Mouse (Mus musculus): ENCODE data around the gene Zfp651. TPM values are rescaled to one million over a fixed set of nuclear protein-coding genes. Genes with fewer than 3 reads are reported as not detected.

Zfp651 gene
- polyA plus RNA-seq, 1 experiment from 2014 or later = 7.8 TPM

- WGBS (ENCODE audit: insufficient replicate concordance) = 78% methylated on average over 10 of the region's 10 CpGs
These were observed 16.8 kb downstream of the Zfp651 start for GRCm38 (mm10) chr9:121775951-121776350.

DNA sequence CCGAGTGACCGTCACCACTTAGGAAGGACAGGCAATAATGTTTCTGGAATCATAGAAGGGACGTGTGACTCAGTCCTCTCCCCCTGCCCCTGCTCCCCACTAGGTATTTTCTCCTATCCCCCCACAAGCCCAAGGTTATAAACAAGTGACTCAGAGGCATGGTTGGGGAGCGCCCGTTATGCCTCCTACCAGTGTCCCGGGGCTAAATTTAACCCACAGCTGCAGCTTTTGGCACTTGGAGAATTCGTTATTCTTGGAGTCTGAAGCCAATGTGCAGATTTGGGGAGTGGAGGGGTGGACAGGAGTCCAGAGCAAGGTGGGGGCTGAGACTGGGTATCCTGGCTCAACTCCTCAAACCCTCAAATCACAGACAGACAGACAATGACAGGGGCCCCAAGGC lies 17.4 kb downstream of the Zfp651 start:
- no peak overlapping the region for H3K27ac ChIP-seq (ENCODE audit: low read depth, low read length)
- no peak overlapping the region for H3K9ac ChIP-seq (ENCODE audit: low read depth, low read length)
- peaks cover 12% of the 10 kb centered on the region for H3K4me1 ChIP-seq (ENCODE audit: control insufficient read depth, insufficient read depth, low read length)
- no peak overlapping the region for H3K4me3 ChIP-seq (ENCODE audit: low read depth, low read length)
- H3K27me3 ChIP-seq (ENCODE audit: control insufficient read depth, insufficient read depth, low read length) = peaks cover 49% of the 10 kb centered on the region
- 64% methylated on average over 7 of the region's 7 CpGs for WGBS (ENCODE audit: insufficient replicate concordance)
- no peaks in the 10 kb centered on the region for H3K36me3 ChIP-seq (ENCODE audit: control insufficient read depth, insufficient read depth, low read length)
- H3K4me2 ChIP-seq = no peak overlapping the region
- no peak for ATAC-seq (replicated peaks; ENCODE audit: insufficient number of reproducible peaks, low FRiP score, low TSS enrichment)
- no peaks in the 10 kb centered on the region for H3K9me3 ChIP-seq (replicated peaks; ENCODE audit: control insufficient read depth, low read length)

More at GRCm38 (mm10) chr9:121775951-121776350, 16.8 kb downstream of the Zfp651 start:
- Histone ChIP-seq H3K36me3 (ENCODE audit: control insufficient read depth, insufficient read depth, low read length) (no peaks in the 10 kb centered on the region), H3K4me2 (no peak overlapping the region), H3K4me1 (ENCODE audit: control insufficient read depth, insufficient read depth, low read length) (peaks cover 12% of the 10 kb centered on the region), H3K9me3 (replicated peaks; ENCODE audit: control insufficient read depth, low read length) (no peaks in the 10 kb centered on the region), H3K4me3 (ENCODE audit: low read depth, low read length) (no peak overlapping the region), H3K27me3 (ENCODE audit: control insufficient read depth, insufficient read depth, low read length) (peaks cover 49% of the 10 kb centered on the region), H3K9ac (ENCODE audit: low read depth, low read length) (no peak overlapping the region), H3K27ac (ENCODE audit: low read depth, low read length) (no peak overlapping the region)
- ATAC-seq (replicated peaks; ENCODE audit: insufficient number of reproducible peaks, low FRiP score, low TSS enrichment) = no peak

- H3K27me3 ChIP-seq (ENCODE audit: control insufficient read depth, insufficient read depth, low read length) = peaks cover 51% of the 10 kb centered on the region
- H3K9ac ChIP-seq (ENCODE audit: low read depth, low read length) = no peak within 1 kb of the TSS
- no peak within 1 kb of the TSS for H3K27ac ChIP-seq (ENCODE audit: low read depth, low read length)
- no peaks in the 10 kb centered on the region for H3K36me3 ChIP-seq (ENCODE audit: control insufficient read depth, insufficient read depth, low read length)
- 18% methylated on average over 30 of the region's 30 CpGs for WGBS (ENCODE audit: insufficient replicate concordance)
- H3K4me3 ChIP-seq (ENCODE audit: low read depth, low read length) = peak within 1 kb of the TSS; percentile 32
- no peaks in the 10 kb centered on the region for H3K9me3 ChIP-seq (replicated peaks; ENCODE audit: control insufficient read depth, low read length)
- peak within 1 kb of the TSS; percentile 66 for H3K4me2 ChIP-seq
- peak; percentile 53 for ATAC-seq (replicated peaks; ENCODE audit: insufficient number of reproducible peaks, low FRiP score, low TSS enrichment)
- H3K4me1 ChIP-seq (ENCODE audit: control insufficient read depth, insufficient read depth, low read length) = peaks cover 12% of the 10 kb centered on the region
These were observed 18.4 kb downstream of the Zfp651 start, which contains the start of gene Klhl40 for GRCm38 (mm10) chr9:121777484-121778065. Gene Klhl40 (plus strand): TSS chr9:121777607.

GRCm38 (mm10) chr9:121778066-121778624 lies 19.0 kb downstream of the Zfp651 start:
- Histone ChIP-seq H3K4me1 (ENCODE audit: control insufficient read depth, insufficient read depth, low read length) (peaks cover 12% of the 10 kb centered on the region), H3K9ac (ENCODE audit: low read depth, low read length) (no peak overlapping the region), H3K4me2 (peak overlapping the region; percentile 66), H3K27ac (ENCODE audit: low read depth, low read length) (no peak overlapping the region), H3K4me3 (ENCODE audit: low read depth, low read length) (peak overlapping the region; percentile 32), H3K27me3 (ENCODE audit: control insufficient read depth, insufficient read depth, low read length) (peaks cover 51% of the 10 kb centered on the region), H3K36me3 (ENCODE audit: control insufficient read depth, insufficient read depth, low read length) (no peaks in the 10 kb centered on the region), H3K9me3 (replicated peaks; ENCODE audit: control insufficient read depth, low read length) (no peaks in the 10 kb centered on the region)
- no peak for ATAC-seq (replicated peaks; ENCODE audit: insufficient number of reproducible peaks, low FRiP score, low TSS enrichment)
- 16% methylated on average over 54 of the region's 54 CpGs for WGBS (ENCODE audit: insufficient replicate concordance)

GRCm38 (mm10) chr9:121784801-121785200 lies 25.7 kb downstream of the Zfp651 start:
- peaks cover 26% of the 10 kb centered on the region for H3K27me3 ChIP-seq (ENCODE audit: control insufficient read depth, insufficient read depth, low read length)
- H3K9me3 ChIP-seq (replicated peaks; ENCODE audit: control insufficient read depth, low read length) = no peaks in the 10 kb centered on the region
- no peaks in the 10 kb centered on the region for H3K36me3 ChIP-seq (ENCODE audit: control insufficient read depth, insufficient read depth, low read length)
- WGBS (ENCODE audit: insufficient replicate concordance) = 78% methylated on average over 12 of the region's 12 CpGs
- ATAC-seq (replicated peaks; ENCODE audit: insufficient number of reproducible peaks, low FRiP score, low TSS enrichment) = no peak
- no peak overlapping the region for H3K4me3 ChIP-seq (ENCODE audit: low read depth, low read length)
- no peak overlapping the region for H3K9ac ChIP-seq (ENCODE audit: low read depth, low read length)
- no peak overlapping the region for H3K27ac ChIP-seq (ENCODE audit: low read depth, low read length)
- no peak overlapping the region for H3K4me2 ChIP-seq
- H3K4me1 ChIP-seq (ENCODE audit: control insufficient read depth, insufficient read depth, low read length) = no peaks in the 10 kb centered on the region

- Histone ChIP-seq H3K4me3 (ENCODE audit: low read depth, low read length) (no peak overlapping the region), H3K27me3 (ENCODE audit: control insufficient read depth, insufficient read depth, low read length) (peaks cover 21% of the 10 kb centered on the region), H3K36me3 (ENCODE audit: control insufficient read depth, insufficient read depth, low read length) (no peaks in the 10 kb centered on the region), H3K4me1 (ENCODE audit: control insufficient read depth, insufficient read depth, low read length) (no peaks in the 10 kb centered on the region), H3K4me2 (no peak overlapping the region), H3K9me3 (replicated peaks; ENCODE audit: control insufficient read depth, low read length) (no peaks in the 10 kb centered on the region), H3K9ac (ENCODE audit: low read depth, low read length) (no peak overlapping the region), H3K27ac (ENCODE audit: low read depth, low read length) (no peak overlapping the region)
- 76% methylated on average over 8 of the region's 8 CpGs for WGBS (ENCODE audit: insufficient replicate concordance)
- no peak for ATAC-seq (replicated peaks; ENCODE audit: insufficient number of reproducible peaks, low FRiP score, low TSS enrichment)
These were observed 26.1 kb downstream of the Zfp651 start for GRCm38 (mm10) chr9:121785261-121785660.

DNA sequence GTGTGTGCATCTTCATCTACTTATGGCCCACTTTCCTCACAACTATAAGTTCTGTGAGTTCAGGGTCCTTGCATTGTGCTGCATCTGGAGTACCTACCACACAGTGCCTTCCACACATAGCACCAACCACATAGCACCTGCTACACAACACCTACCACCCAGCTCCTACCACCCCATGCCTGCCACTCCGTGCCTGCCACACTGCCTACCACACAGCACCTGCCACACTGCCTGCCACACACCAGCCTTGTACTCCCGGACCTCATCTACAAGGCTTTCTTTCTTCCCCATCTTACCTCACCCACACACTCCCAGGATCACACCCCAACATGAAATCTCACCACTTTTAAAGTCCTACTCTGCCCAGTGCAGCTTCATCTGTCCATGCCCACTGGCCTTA lies 27.2 kb downstream of the Zfp651 start:
- Histone ChIP-seq H3K9me3 (replicated peaks; ENCODE audit: control insufficient read depth, low read length) (no peaks in the 10 kb centered on the region), H3K27me3 (ENCODE audit: control insufficient read depth, insufficient read depth, low read length) (peaks cover 21% of the 10 kb centered on the region), H3K36me3 (ENCODE audit: control insufficient read depth, insufficient read depth, low read length) (no peaks in the 10 kb centered on the region), H3K4me1 (ENCODE audit: control insufficient read depth, insufficient read depth, low read length) (0 out of 2 replicates have a peak, but pooled peaks cover 4% of the 10 kb centered on the region), H3K4me2 (no peak overlapping the region), H3K9ac (ENCODE audit: low read depth, low read length) (no peak overlapping the region), H3K4me3 (ENCODE audit: low read depth, low read length) (no peak overlapping the region), H3K27ac (ENCODE audit: low read depth, low read length) (no peak overlapping the region)
- ATAC-seq (replicated peaks; ENCODE audit: insufficient number of reproducible peaks, low FRiP score, low TSS enrichment) = no peak
- 56% methylated on average over 2 of the region's 2 CpGs for WGBS (ENCODE audit: insufficient replicate concordance)

- Histone ChIP-seq H3K9ac (ENCODE audit: low read depth, low read length) (no peak overlapping the region), H3K9me3 (replicated peaks; ENCODE audit: control insufficient read depth, low read length) (no peaks in the 10 kb centered on the region), H3K4me1 (ENCODE audit: control insufficient read depth, insufficient read depth, low read length) (peaks cover 18% of the 10 kb centered on the region; the same call in 1 of the 2 replicates), H3K27ac (ENCODE audit: low read depth, low read length) (no peak overlapping the region), H3K4me3 (ENCODE audit: low read depth, low read length) (no peak overlapping the region), H3K4me2 (peak overlapping the region; percentile 58), H3K36me3 (ENCODE audit: control insufficient read depth, insufficient read depth, low read length) (no peaks in the 10 kb centered on the region), H3K27me3 (ENCODE audit: control insufficient read depth, insufficient read depth, low read length) (0 out of 2 replicates have a peak, but pooled peaks cover 6% of the 10 kb centered on the region)
- no peak for ATAC-seq (replicated peaks; ENCODE audit: insufficient number of reproducible peaks, low FRiP score, low TSS enrichment)
- WGBS (ENCODE audit: insufficient replicate concordance) = 14% methylated on average over 5 of the region's 5 CpGs
These were observed 32.1 kb downstream of the Zfp651 start for GRCm38 (mm10) chr9:121791206-121791605.

Measured in heart, embryonic 11.5 days (tissue).